Mouse (Mus musculus): ENCODE results near the gene Tpp1. TPM values are rescaled to one million over a fixed set of nuclear protein-coding genes. Genes with fewer than 3 reads are reported as not detected.

The Tpp1 gene
- polyA plus RNA-seq, 1 experiment from 2014 or later, result 30.2 TPM

- no peaks in the 10 kb centered on the region for H3K4me1 ChIP-seq (replicated peaks; ENCODE audit: control insufficient read depth, insufficient read depth, low read length)
- H3K4me2 ChIP-seq (ENCODE audit: low read length), result no peak overlapping the region
- no peaks in the 10 kb centered on the region for H3K9me3 ChIP-seq (ENCODE audit: control insufficient read depth, low read length)
- no peak overlapping the region for H3K27ac ChIP-seq (ENCODE audit: low read length)
- WGBS, result 97% methylated on average over 5 of the region's 5 CpGs
- no peak overlapping the region for H3K9ac ChIP-seq (replicated peaks; ENCODE audit: low read depth, low read length)
- no peaks in the 10 kb centered on the region for H3K36me3 ChIP-seq (ENCODE audit: control insufficient read depth, insufficient read depth)
- ATAC-seq, result no peak
- no peaks in the 10 kb centered on the region for H3K27me3 ChIP-seq (replicated peaks; ENCODE audit: control insufficient read depth, insufficient read depth, low read length)
- H3K4me3 ChIP-seq (replicated peaks; ENCODE audit: low read length), result no peak overlapping the region
Observed at GRCm38 (mm10) chr7:105708733-105709132, 43.3 kb downstream of the Tpp1 start.

GRCm38 (mm10) chr7:105703816-105704215 lies 48.2 kb downstream of the Tpp1 start:
- Histone ChIP-seq H3K27me3 (replicated peaks; ENCODE audit: control insufficient read depth, insufficient read depth, low read length) (no peaks in the 10 kb centered on the region), H3K27ac (ENCODE audit: low read length) (no peak overlapping the region), H3K4me1 (replicated peaks; ENCODE audit: control insufficient read depth, insufficient read depth, low read length) (no peaks in the 10 kb centered on the region), H3K36me3 (ENCODE audit: control insufficient read depth, insufficient read depth) (no peaks in the 10 kb centered on the region), H3K4me2 (ENCODE audit: low read length) (no peak overlapping the region), H3K9me3 (ENCODE audit: control insufficient read depth, low read length) (no peaks in the 10 kb centered on the region), H3K4me3 (replicated peaks; ENCODE audit: low read length) (no peak overlapping the region), H3K9ac (replicated peaks; ENCODE audit: low read depth, low read length) (no peak overlapping the region)
- WGBS, result 87% methylated on average over 4 of the region's 4 CpGs
- no peak for ATAC-seq

- H3K36me3 ChIP-seq (ENCODE audit: control insufficient read depth, insufficient read depth), result no peaks in the 10 kb centered on the region
- no peaks in the 10 kb centered on the region for H3K27me3 ChIP-seq (replicated peaks; ENCODE audit: control insufficient read depth, insufficient read depth, low read length)
- no peaks in the 10 kb centered on the region for H3K4me1 ChIP-seq (replicated peaks; ENCODE audit: control insufficient read depth, insufficient read depth, low read length)
- H3K4me3 ChIP-seq (replicated peaks; ENCODE audit: low read length), result no peak overlapping the region
- WGBS, result 85% methylated on average over 16 of the region's 16 CpGs
- no peak for ATAC-seq
- no peak overlapping the region for H3K9ac ChIP-seq (replicated peaks; ENCODE audit: low read depth, low read length)
- no peaks in the 10 kb centered on the region for H3K9me3 ChIP-seq (ENCODE audit: control insufficient read depth, low read length)
- no peak overlapping the region for H3K4me2 ChIP-seq (ENCODE audit: low read length)
- no peak overlapping the region for H3K27ac ChIP-seq (ENCODE audit: low read length)
Observed at GRCm38 (mm10) chr7:105703184-105703583, 48.9 kb downstream of the Tpp1 start.

Other genes with a start within 250 kb of the Tpp1 start
- 69.2 and 74.2 TPM in 2 replicates for gene Smpd1, start 197.9 kb downstream of the Tpp1 start, polyA plus RNA-seq (2015; fragmentation: Nextera tagmentation; extraction: Ambion mirVana)
- gene Apbb1, start 170.6 kb downstream of the Tpp1 start, polyA plus RNA-seq (2015; fragmentation: Nextera tagmentation; extraction: Ambion mirVana), result 249 and 300 TPM in 2 replicates
- gene Hpx, start 152.1 kb downstream of the Tpp1 start, polyA plus RNA-seq (2015; fragmentation: Nextera tagmentation; extraction: Ambion mirVana), result 0.14 TPM in 1 of 2 replicates, not detected in the other
- gene Trim3, start 118.7 kb downstream of the Tpp1 start, polyA plus RNA-seq (2015; fragmentation: Nextera tagmentation; extraction: Ambion mirVana), result 77.5 and 95.0 TPM in 2 replicates
- gene Timm10b, start 112.2 kb downstream of the Tpp1 start, polyA plus RNA-seq (2015; fragmentation: Nextera tagmentation; extraction: Ambion mirVana), result 124 and 125 TPM in 2 replicates
- 84.4 and 86.7 TPM in 2 replicates for gene Arfip2, start 111.8 kb downstream of the Tpp1 start, polyA plus RNA-seq (2015; fragmentation: Nextera tagmentation; extraction: Ambion mirVana)
- gene Gm45799, start 111.7 kb downstream of the Tpp1 start, polyA plus RNA-seq (2015; fragmentation: Nextera tagmentation; extraction: Ambion mirVana), result 4.6 and 9.1 TPM in 2 replicates
- 1.0 and 1.3 TPM in 2 replicates for gene Dnhd1, start 101.4 kb downstream of the Tpp1 start, polyA plus RNA-seq (2015; fragmentation: Nextera tagmentation; extraction: Ambion mirVana)
- 191 and 228 TPM in 2 replicates for gene Ilk, start 15.6 kb downstream of the Tpp1 start, polyA plus RNA-seq (2015; fragmentation: Nextera tagmentation; extraction: Ambion mirVana)
- gene Rrp8, start 14.8 kb downstream of the Tpp1 start, polyA plus RNA-seq (2015; fragmentation: Nextera tagmentation; extraction: Ambion mirVana), result 25.3 and 26.3 TPM in 2 replicates
- gene Taf10, start 7.9 kb downstream of the Tpp1 start, polyA plus RNA-seq (2015; fragmentation: Nextera tagmentation; extraction: Ambion mirVana), result 85.8 and 89.5 TPM in 2 replicates
- gene Dchs1, start 35.4 kb upstream of the Tpp1 start, polyA plus RNA-seq (2015; fragmentation: Nextera tagmentation; extraction: Ambion mirVana), result 20.7 and 22.0 TPM in 2 replicates
- 178 and 190 TPM in 2 replicates for gene Mrpl17, start 58.9 kb upstream of the Tpp1 start, polyA plus RNA-seq (2015; fragmentation: Nextera tagmentation; extraction: Ambion mirVana)
- 0.15 TPM in 1 of 2 replicates, not detected in the other for gene Gm4070, start 201.7 kb upstream of the Tpp1 start, polyA plus RNA-seq (2015; fragmentation: Nextera tagmentation; extraction: Ambion mirVana)